Mouse (Mus musculus): Measurements from ENCODE around the gene Tm4sf5. TPM values are rescaled to one million over a fixed set of nuclear protein-coding genes. Genes with fewer than 3 reads are reported as not detected.

Gene Tm4sf5
- polyA plus RNA-seq, 1 experiment: not detected

DNA sequence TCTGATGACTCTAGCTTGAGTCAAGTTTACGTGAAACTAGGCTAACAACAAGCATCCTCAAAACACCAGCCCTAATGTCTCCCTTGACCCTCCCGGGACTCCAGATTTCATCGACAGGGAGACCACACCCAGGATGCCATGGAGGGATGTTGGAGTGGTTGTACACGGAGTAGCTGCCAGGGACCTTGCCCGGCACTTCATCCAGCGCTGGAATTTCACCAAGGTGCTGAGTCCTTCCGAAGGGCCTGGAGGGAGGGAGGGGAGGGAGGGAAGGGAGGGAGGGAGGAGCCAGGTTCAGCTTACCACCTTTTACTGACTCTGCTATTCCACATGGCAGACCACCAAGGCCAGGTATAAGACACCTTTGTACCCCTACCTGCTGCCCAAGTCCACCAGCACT lies 48.9 kb downstream of the Tm4sf5 start:
- Histone ChIP-seq H3K79me3 (ENCODE audit: low read depth) (no peaks in the 10 kb centered on the region), H3K36me3 (ENCODE audit: control insufficient read depth, insufficient read depth) (peaks cover 6% of the 10 kb centered on the region), H3K79me2 (ENCODE audit: control insufficient read depth, insufficient read depth) (no peaks in the 10 kb centered on the region), H3K27me3 (ENCODE audit: control insufficient read depth, insufficient read depth, insufficient read length) (no peaks in the 10 kb centered on the region), H3ac (ENCODE audit: control insufficient read depth, insufficient read length, low read depth) (no peak overlapping the region), H3K4me3 (ENCODE audit: insufficient read depth, poor library complexity, severe bottlenecking) (no peak overlapping the region)
- TF ChIP-seq MAX (IDR thresholded peaks at IDR 0.05) (no peak), MYOG (IDR thresholded peaks at IDR 0.05; ENCODE audit: control insufficient read depth, extremely low read depth, insufficient read length) (no peak), USF1 (IDR thresholded peaks at IDR 0.05; ENCODE audit: low read depth) (no peak), CEBPB (IDR thresholded peaks at IDR 0.05; ENCODE audit: low read depth) (no peak), MYOD1 (IDR thresholded peaks at IDR 0.05; ENCODE audit: control insufficient read depth, insufficient read length, low read depth) (no peak), FOSL1 (IDR thresholded peaks at IDR 0.05; ENCODE audit: insufficient read depth, low read length, poor library complexity, severe bottlenecking) (no peak), CTCF (IDR thresholded peaks at IDR 0.05; ENCODE audit: control insufficient read depth, insufficient read depth, insufficient read length) (no peak)

DNA sequence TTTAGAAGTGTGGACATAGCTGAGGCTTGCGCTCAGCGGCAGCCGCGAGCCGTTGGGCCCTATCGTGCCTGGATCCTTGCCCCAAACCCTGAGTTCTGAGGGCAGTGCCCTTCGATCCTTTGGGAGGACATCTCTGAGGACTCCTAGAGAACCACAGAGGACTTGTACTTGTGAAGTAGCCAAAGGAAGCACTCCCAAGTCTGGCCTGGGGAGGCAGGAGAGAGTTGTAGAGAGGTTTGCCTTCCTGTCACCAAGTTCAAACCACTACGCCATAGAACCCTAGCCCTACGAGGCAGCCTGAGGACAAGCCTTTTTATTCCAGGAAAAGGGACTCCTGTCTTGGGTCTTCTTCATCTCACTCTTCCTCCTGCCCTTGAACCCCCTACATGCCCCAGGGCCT lies 52.5 kb downstream of the Tm4sf5 start:
- Histone ChIP-seq H3K27me3 (ENCODE audit: control insufficient read depth, insufficient read depth, insufficient read length) (no peaks in the 10 kb centered on the region), H3K79me2 (ENCODE audit: control insufficient read depth, insufficient read depth) (no peaks in the 10 kb centered on the region), H3ac (ENCODE audit: control insufficient read depth, insufficient read length, low read depth) (no peak overlapping the region), H3K4me3 (ENCODE audit: insufficient read depth, poor library complexity, severe bottlenecking) (no peak overlapping the region), H3K36me3 (ENCODE audit: control insufficient read depth, insufficient read depth) (peaks cover 6% of the 10 kb centered on the region), H3K79me3 (ENCODE audit: low read depth) (no peaks in the 10 kb centered on the region)
- no peak for TF ChIP-seq USF1 (IDR thresholded peaks at IDR 0.05; ENCODE audit: low read depth)
- no peak for TF ChIP-seq MAX (IDR thresholded peaks at IDR 0.05)
- no peak for TF ChIP-seq FOSL1 (IDR thresholded peaks at IDR 0.05; ENCODE audit: insufficient read depth, low read length, poor library complexity, severe bottlenecking)
- TF ChIP-seq MYOG (IDR thresholded peaks at IDR 0.05; ENCODE audit: control insufficient read depth, extremely low read depth, insufficient read length): no peak
- TF ChIP-seq CTCF (IDR thresholded peaks at IDR 0.05; ENCODE audit: control insufficient read depth, insufficient read depth, insufficient read length): no peak
- TF ChIP-seq MYOD1 (IDR thresholded peaks at IDR 0.05; ENCODE audit: control insufficient read depth, insufficient read length, low read depth): no peak
- no peak for TF ChIP-seq CEBPB (IDR thresholded peaks at IDR 0.05; ENCODE audit: low read depth)

Other genes with a start within 250 kb of the Tm4sf5 start
- 0.47 TPM for gene Alox12, start 249.9 kb upstream of the Tm4sf5 start, polyA plus RNA-seq (2012; fragmentation: generic; extraction: Trizol)
- gene Alox12e, start 182.6 kb upstream of the Tm4sf5 start, polyA plus RNA-seq (2012; fragmentation: generic; extraction: Trizol): 0.04 TPM
- gene Alox15, start 153.2 kb upstream of the Tm4sf5 start, polyA plus RNA-seq (2012; fragmentation: generic; extraction: Trizol): not detected
- 40.6 TPM for gene Pelp1, start 95.2 kb upstream of the Tm4sf5 start, polyA plus RNA-seq (2012; fragmentation: generic; extraction: Trizol)
- 27.6 TPM for gene Arrb2, start 72.6 kb upstream of the Tm4sf5 start, polyA plus RNA-seq (2012; fragmentation: generic; extraction: Trizol)
- 46.2 TPM for gene Med11, start 53.3 kb upstream of the Tm4sf5 start, polyA plus RNA-seq (2012; fragmentation: generic; extraction: Trizol)
- gene Zmynd15, start 45.8 kb upstream of the Tm4sf5 start, polyA plus RNA-seq (2012; fragmentation: generic; extraction: Trizol): 0.04 TPM
- 0.19 TPM for gene Cxcl16, start 45.3 kb upstream of the Tm4sf5 start, polyA plus RNA-seq (2012; fragmentation: generic; extraction: Trizol)
- not detected for gene Vmo1, start 9.4 kb downstream of the Tm4sf5 start, polyA plus RNA-seq (2012; fragmentation: generic; extraction: Trizol)
- gene Gltpd2, start 14.0 kb downstream of the Tm4sf5 start, polyA plus RNA-seq (2012; fragmentation: generic; extraction: Trizol): not detected
- 658 TPM for gene Psmb6, start 20.1 kb downstream of the Tm4sf5 start, polyA plus RNA-seq (2012; fragmentation: generic; extraction: Trizol)
- not detected for gene Gm40193, start 27.7 kb downstream of the Tm4sf5 start, polyA plus RNA-seq (2012; fragmentation: generic; extraction: Trizol)
- gene Pld2, start 34.8 kb downstream of the Tm4sf5 start, polyA plus RNA-seq (2012; fragmentation: generic; extraction: Trizol): 9.3 TPM
- gene Mink1, start 57.6 kb downstream of the Tm4sf5 start, polyA plus RNA-seq (2012; fragmentation: generic; extraction: Trizol): 34.5 TPM
- gene 4930544D05Rik, start 110.6 kb downstream of the Tm4sf5 start, polyA plus RNA-seq (2012; fragmentation: generic; extraction: Trizol): not detected
- 0.08 TPM for gene Chrne, start 114.0 kb downstream of the Tm4sf5 start, polyA plus RNA-seq (2012; fragmentation: generic; extraction: Trizol)
- gene Gp1ba, start 133.9 kb downstream of the Tm4sf5 start, polyA plus RNA-seq (2012; fragmentation: generic; extraction: Trizol): 0.13 TPM
- gene Rnf167, start 142.0 kb downstream of the Tm4sf5 start, polyA plus RNA-seq (2012; fragmentation: generic; extraction: Trizol): 9.0 TPM
- 136 TPM for gene Slc25a11, start 142.2 kb downstream of the Tm4sf5 start, polyA plus RNA-seq (2012; fragmentation: generic; extraction: Trizol)
- 4,207 TPM for gene Pfn1, start 149.4 kb downstream of the Tm4sf5 start, polyA plus RNA-seq (2012; fragmentation: generic; extraction: Trizol)
- 1,151 TPM for gene Eno3, start 152.0 kb downstream of the Tm4sf5 start, polyA plus RNA-seq (2012; fragmentation: generic; extraction: Trizol)
- gene Spag7, start 164.2 kb downstream of the Tm4sf5 start, polyA plus RNA-seq (2012; fragmentation: generic; extraction: Trizol): 75.4 TPM
- gene Camta2, start 182.9 kb downstream of the Tm4sf5 start, polyA plus RNA-seq (2012; fragmentation: generic; extraction: Trizol): 9.0 TPM
- gene Inca1, start 194.9 kb downstream of the Tm4sf5 start, polyA plus RNA-seq (2012; fragmentation: generic; extraction: Trizol): 0.42 TPM
- gene Kif1c, start 195.3 kb downstream of the Tm4sf5 start, polyA plus RNA-seq (2012; fragmentation: generic; extraction: Trizol): 99.8 TPM

All from C2C12 (cell line).